Mouse (Mus musculus) lung, adult 2 months (tissue): ENCODE results near the gene Aldh3a2.

ENCODE experiments used
- CTCF ChIP-seq: fragments of 200-500 bp; IDR thresholded peaks from 2 replicates; pipeline ENCODE4 v1.5.1; 2011; ENCODE audit warnings: mild to moderate bottlenecking, low read length, control low read depth; ENCODE audit not compliant: insufficient read depth
- POLR2A ChIP-seq: fragments of 200-500 bp; IDR thresholded peaks from 2 replicates; pipeline ENCODE4 v1.6.1; 2011; ENCODE audit warnings: low read depth, mild to moderate bottlenecking, control low read depth, low read length, borderline replicate concordance; ENCODE audit errors: extremely low read depth

GRCm38 (mm10) chr11:61197935-61198334 lies 69.3 kb downstream of the Aldh3a2 start:
- no peak for TF ChIP-seq CTCF
- no peak for TF ChIP-seq POLR2A
